Comparison of ENCODE assay signal across 7 mouse cellular contexts in genomic region chr13:22019934-22020835, GRCm38 (mm10). TPM values are rescaled to one million over a fixed set of nuclear protein-coding genes. Genes with fewer than 3 reads are reported as not detected.
DNase-seq lines count a peak whose midpoint lies in the region; ATAC-seq and TF ChIP-seq lines count a peak whose summit lies in the region.

No protein-coding gene starts in this region.

- no peak for TF ChIP-seq POLR2A in myocyte (IDR thresholded peaks at IDR 0.05; ENCODE audit: insufficient read length, low read depth)

- peak; percentile 65 for DNase-seq in A20 (ENCODE audit: low read depth, low spot score)
- peak; percentile 47 for DNase-seq in forebrain, embryonic 10.5 days (ENCODE audit: extremely low spot score, low spot score)
- DNase-seq in kidney, postnatal 10 days: peak; percentile 41
- DNase-seq in gastrocnemius, postnatal 4 days (ENCODE audit: low spot score in 2 of 2): no peak
- DNase-seq in frontal cortex, postnatal 36 days (ENCODE audit: low spot score in 2 of 2): no peak

- H3K9me3 ChIP-seq in forebrain, embryonic 10.5 days: peaks cover 3% of the 10 kb centered on the region; the same call in 1 of the 2 replicates

- peaks cover 36% of the 10 kb centered on the region for H3K27me3 ChIP-seq in forebrain, embryonic 10.5 days (ENCODE audit: poor library complexity, severe bottlenecking)
- H3K27me3 ChIP-seq in myocyte (ENCODE audit: control insufficient read depth, insufficient read depth, insufficient read length): no peaks in the 10 kb centered on the region

- H3K4me2 ChIP-seq in myocyte (ENCODE audit: low read depth): peak overlapping the region; percentile 79

- no peaks in the 10 kb centered on the region for H3K79me2 ChIP-seq in myocyte (ENCODE audit: control insufficient read depth, insufficient read depth)

- H3K27ac ChIP-seq in forebrain, embryonic 10.5 days: no peak overlapping the region

- ATAC-seq in CD4-positive, CD25-positive, alpha-beta regulatory T cell, adult 4 months: peak; percentile 48

- H3ac ChIP-seq in myocyte (ENCODE audit: control insufficient read depth, insufficient read length): no peak overlapping the region

- peaks cover 7% of the 10 kb centered on the region; the same call in 1 of the 2 replicates for H3K4me1 ChIP-seq in forebrain, embryonic 10.5 days

- under 1% methylated on average over 44 of the region's 44 CpGs for WGBS in forebrain, embryonic 10.5 days

- H3K36me3 ChIP-seq in forebrain, embryonic 10.5 days (replicated peaks): no peaks in the 10 kb centered on the region
- no peaks in the 10 kb centered on the region for H3K36me3 ChIP-seq in myocyte (ENCODE audit: control insufficient read depth, insufficient read depth)

- H3K4me3 ChIP-seq in forebrain, embryonic 10.5 days: peak overlapping the region; percentile 68
- peak overlapping the region; percentile 52 for H3K4me3 ChIP-seq in myocyte

TF ChIP-seq in myocyte, 11 proteins besides CTCF, POLR2A, EP300 and RAD21:
- TF ChIP-seq SRF (IDR thresholded peaks at IDR 0.05; ENCODE audit: control insufficient read depth, insufficient read length, low read depth): no peak
- no peak for TF ChIP-seq E2F4 (IDR thresholded peaks at IDR 0.05; ENCODE audit: insufficient read depth)
- no peak for TF ChIP-seq TCF3 (IDR thresholded peaks at IDR 0.05; ENCODE audit: insufficient read length, low read depth)
- no peak for TF ChIP-seq MYOG (IDR thresholded peaks at IDR 0.05; ENCODE audit: control insufficient read depth in 1 of 3, insufficient read depth in 1 of 3, insufficient read length in 2 of 3, low read depth in 2 of 3)
- TF ChIP-seq REST (IDR thresholded peaks at IDR 0.05; ENCODE audit: insufficient read depth, insufficient read length): no peak
- TF ChIP-seq MAX (IDR thresholded peaks at IDR 0.05; ENCODE audit: low read depth): no peak
- no peak for TF ChIP-seq POLR2AphosphoS2 (IDR thresholded peaks at IDR 0.05; ENCODE audit: insufficient read length, low read depth)
- TF ChIP-seq TCF12 (IDR thresholded peaks at IDR 0.05; ENCODE audit: insufficient read depth, poor library complexity, severe bottlenecking): no peak
- TF ChIP-seq USF1 (IDR thresholded peaks at IDR 0.05; ENCODE audit: low read depth): no peak
- TF ChIP-seq CEBPB (IDR thresholded peaks at IDR 0.05; ENCODE audit: insufficient read depth, poor library complexity, severe bottlenecking): no peak
- TF ChIP-seq MYOD1 (IDR thresholded peaks at IDR 0.05; ENCODE audit: control insufficient read depth in 1 of 3, insufficient read length in 2 of 3, low read depth in 2 of 3): no peak

RNA-seq across cellular contexts. Expression of gene Prss16, which starts 10.6 kb away (rescaled TPM):
- polyA plus RNA-seq in CD4-positive, CD25-positive, alpha-beta regulatory T cell, adult 4 months (2017; shearing (Covaris generic)): under 1 TPM in 1 of 2 experiments, not detected in 1; 0.74 TPM
- 0.26 and 0.41 TPM in 2 replicates for polyA plus RNA-seq in forebrain, embryonic 10.5 days (2016; fragmentation: Nextera tagmentation; extraction: Ambion mirVana)
- 0.34 TPM for polyA plus RNA-seq in myocyte (2012; fragmentation: generic; extraction: Trizol)
- under 1 TPM; 0.20 to 0.21 TPM for total RNA-seq in gastrocnemius, postnatal 4 days (2021)

RNA-seq across cellular contexts. Expression of gene Hist1h2ah, which starts 15.2 kb away (rescaled TPM):
- polyA plus RNA-seq in CD4-positive, CD25-positive, alpha-beta regulatory T cell, adult 4 months (2017; shearing (Covaris generic)): not detected
- polyA plus RNA-seq in forebrain, embryonic 10.5 days (2016; fragmentation: Nextera tagmentation; extraction: Ambion mirVana): 12.1 and 14.3 TPM in 2 replicates
- 2.2 TPM for polyA plus RNA-seq in myocyte (2012; fragmentation: generic; extraction: Trizol)
- total RNA-seq in gastrocnemius, postnatal 4 days (2021): 100 to 1,000 TPM; 276 to 360 TPM

RNA-seq across cellular contexts. Expression of gene Hist1h2bk, which starts 15.5 kb away (rescaled TPM):
- polyA plus RNA-seq in CD4-positive, CD25-positive, alpha-beta regulatory T cell, adult 4 months (2017; shearing (Covaris generic)): 1 to 10 TPM in 1 of 2 experiments, not detected in 1; 4.8 TPM
- polyA plus RNA-seq in forebrain, embryonic 10.5 days (2016; fragmentation: Nextera tagmentation; extraction: Ambion mirVana): 6.4 and 7.7 TPM in 2 replicates
- 8.2 TPM for polyA plus RNA-seq in myocyte (2012; fragmentation: generic; extraction: Trizol)
- 100 to 1,000 TPM; 393 to 555 TPM for total RNA-seq in gastrocnemius, postnatal 4 days (2021)

RNA-seq across cellular contexts. Expression of gene Hist1h4i, which starts 21.0 kb away (rescaled TPM):
- 1 to 10 TPM; 5.4 to 6.7 TPM for polyA plus RNA-seq in CD4-positive, CD25-positive, alpha-beta regulatory T cell, adult 4 months (2017; shearing (Covaris generic))
- polyA plus RNA-seq in forebrain, embryonic 10.5 days (2016; fragmentation: Nextera tagmentation; extraction: Ambion mirVana): 53.1 and 58.6 TPM in 2 replicates
- polyA plus RNA-seq in myocyte (2012; fragmentation: generic; extraction: Trizol): 31.0 TPM
- total RNA-seq in gastrocnemius, postnatal 4 days (2021): 100 to 1,000 TPM; 143 to 189 TPM

RNA-seq across cellular contexts. Expression of gene Hist1h2ag, which starts 22.6 kb away (rescaled TPM):
- not detected for polyA plus RNA-seq in CD4-positive, CD25-positive, alpha-beta regulatory T cell, adult 4 months (2017; shearing (Covaris generic))
- polyA plus RNA-seq in forebrain, embryonic 10.5 days (2016; fragmentation: Nextera tagmentation; extraction: Ambion mirVana): 54.9 and 55.0 TPM in 2 replicates
- 4.1 TPM for polyA plus RNA-seq in myocyte (2012; fragmentation: generic; extraction: Trizol)
- 100 to 1,000 TPM; 270 to 354 TPM for total RNA-seq in gastrocnemius, postnatal 4 days (2021)

Comparison
In these comparisons a context has a peak if more than half of its experiments do, and no peak if none do; other contexts are left out.
1. DNase-seq: peak in A20 (single experiment), forebrain, embryonic 10.5 days (single experiment) and kidney, postnatal 10 days (single experiment); none in gastrocnemius, postnatal 4 days (0 of 2) and frontal cortex, postnatal 36 days (0 of 2).